13 mouse cellular contexts compared by ENCODE assay signal in genomic region chr2:35697768-35698167, GRCm38 (mm10).
DNase-seq lines count a peak whose midpoint lies in the region; ATAC-seq and TF ChIP-seq lines count a peak whose summit lies in the region.
"Had no signal": no experiment of that assay in that cellular context is flagged by ENCODE, and none has a peak within 500 bp of the region (broad histone marks: within the 10 kb centered on the region; RNA-seq: fewer than 3 reads in every experiment).

No protein-coding gene starts in this region.

- H3K4me3 ChIP-seq in forebrain, embryonic 10.5 days, result no peak overlapping the region
- H3K4me3 ChIP-seq in forebrain, postnatal 0 days (ENCODE audit: low read depth, low read length), result no peak overlapping the region
- no peak overlapping the region for H3K4me3 ChIP-seq in heart, postnatal 0 days (ENCODE audit: low read depth, low read length)
- peak overlapping the region; percentile 44 for H3K4me3 ChIP-seq in brown adipose tissue, adult 24 weeks (ENCODE audit: insufficient read depth, low read depth, low read length)
- H3K4me3 ChIP-seq in limb, embryonic 14.5 days (replicated peaks; ENCODE audit: low read length), result no peak overlapping the region

- no peak for TF ChIP-seq CTCF in forebrain, postnatal 0 days (IDR thresholded peaks at IDR 0.05; ENCODE audit: low read depth)
- no peak for TF ChIP-seq CTCF in heart, postnatal 0 days (IDR thresholded peaks at IDR 0.05; ENCODE audit: low read depth)

- no peak for TF ChIP-seq EP300 in heart, postnatal 0 days (IDR thresholded peaks at IDR 0.05; ENCODE audit: low read depth)

- H3K9me3 ChIP-seq in forebrain, embryonic 10.5 days, result 0 out of 2 replicates have a peak, but pooled peaks cover 4% of the 10 kb centered on the region
- H3K9me3 ChIP-seq in forebrain, postnatal 0 days (ENCODE audit: low read length), result no peaks in the 10 kb centered on the region
- no peaks in the 10 kb centered on the region for H3K9me3 ChIP-seq in heart, postnatal 0 days (replicated peaks; ENCODE audit: control insufficient read depth, low read length)
- H3K9me3 ChIP-seq in limb, embryonic 14.5 days (ENCODE audit: control insufficient read depth, low read length), result no peaks in the 10 kb centered on the region
- H3K9me3 ChIP-seq: liver, embryonic 13.5 days had no signal

- H3K9ac ChIP-seq in forebrain, postnatal 0 days, result no peak overlapping the region
- no peak overlapping the region for H3K9ac ChIP-seq in heart, postnatal 0 days (replicated peaks; ENCODE audit: low read depth, low read length)
- H3K9ac ChIP-seq in limb, embryonic 14.5 days (ENCODE audit: low read depth, low read length, severe bottlenecking), result no peak overlapping the region
- H3K9ac ChIP-seq: liver, embryonic 13.5 days had no signal

- no peaks in the 10 kb centered on the region for H3K27me3 ChIP-seq in forebrain, embryonic 10.5 days (ENCODE audit: poor library complexity, severe bottlenecking)
- H3K27me3 ChIP-seq in forebrain, postnatal 0 days (ENCODE audit: insufficient read depth, low read length), result no peaks in the 10 kb centered on the region
- H3K27me3 ChIP-seq in heart, postnatal 0 days (ENCODE audit: control insufficient read depth, insufficient read depth, low read length), result no peaks in the 10 kb centered on the region
- no peaks in the 10 kb centered on the region for H3K27me3 ChIP-seq in limb, embryonic 14.5 days (ENCODE audit: control insufficient read depth, insufficient read depth, low read length)
- H3K27me3 ChIP-seq: liver, embryonic 13.5 days had no signal

- H3K4me2 ChIP-seq in forebrain, postnatal 0 days (ENCODE audit: low read depth), result no peak overlapping the region
- no peak overlapping the region for H3K4me2 ChIP-seq in heart, postnatal 0 days (ENCODE audit: low read depth, low read length)
- H3K4me2 ChIP-seq in limb, embryonic 14.5 days (replicated peaks; ENCODE audit: low read depth, low read length, severe bottlenecking), result no peak overlapping the region
- H3K4me2 ChIP-seq: midbrain, embryonic 11.5 days had no signal

- no peak for TF ChIP-seq POLR2A in limb, embryonic 14.5 days (IDR thresholded peaks at IDR 0.05; ENCODE audit: borderline replicate concordance, extremely low read depth, insufficient read depth, insufficient read length)

- no peak for ATAC-seq in forebrain, postnatal 0 days
- no peak for ATAC-seq in heart, postnatal 0 days (ENCODE audit: insufficient read depth, low read depth)
- ATAC-seq in limb, embryonic 14.5 days (ENCODE audit: low FRiP score, low read depth), result no peak

- peak overlapping the region; percentile 44; the same call in 1 of the 2 replicates for H3K27ac ChIP-seq in forebrain, embryonic 10.5 days
- H3K27ac ChIP-seq in forebrain, postnatal 0 days (ENCODE audit: low read depth, low read length), result no peak overlapping the region
- H3K27ac ChIP-seq in heart, postnatal 0 days (ENCODE audit: low read depth), result 0 out of 2 replicates have a peak overlapping the region, but pooled peaks have one; percentile 12
- H3K27ac ChIP-seq in brown adipose tissue, adult 24 weeks (replicated peaks; ENCODE audit: low read depth, low read length), result peak overlapping the region; percentile 66
- peak overlapping the region; percentile 21; the same call in 1 of the 2 replicates for H3K27ac ChIP-seq in limb, embryonic 14.5 days (replicated peaks; ENCODE audit: low read depth, low read length)

- intact Hi-C loops in heart, postnatal 36 days (cut with DNase I), result loop anchor here (5.0 kb wide), 1 partner anchor 35 kb away; no protein-coding TSS in a partner anchor

- no peak for DNase-seq in forebrain, embryonic 10.5 days (ENCODE audit: extremely low spot score, low spot score)
- no peak for DNase-seq in forebrain, postnatal 0 days
- no peak for DNase-seq in heart, postnatal 0 days (ENCODE audit: low spot score)
- no peak for DNase-seq in heart, postnatal 36 days
- DNase-seq in limb, embryonic 14.5 days (ENCODE audit: low spot score), result no peak
- no peak for DNase-seq in layer of hippocampus, postnatal 25 days (ENCODE audit: extremely low spot score in 1 of 2, low spot score in 1 of 2)
- DNase-seq in left cerebral cortex, adult 8-10 months (ENCODE audit: low spot score in 2 of 2), result no peak
- DNase-seq: cerebellum, adult 11 months; liver, embryonic 13.5 days; right cerebral cortex, postnatal 14 days; thymus, postnatal 36 days had no signal

- peaks cover 7% of the 10 kb centered on the region for H3K36me3 ChIP-seq in forebrain, embryonic 10.5 days (replicated peaks)
- H3K36me3 ChIP-seq in forebrain, postnatal 0 days (ENCODE audit: insufficient read depth), result no peaks in the 10 kb centered on the region
- H3K36me3 ChIP-seq in heart, postnatal 0 days (replicated peaks; ENCODE audit: control insufficient read depth, insufficient read depth, low read length), result no peaks in the 10 kb centered on the region
- H3K36me3 ChIP-seq in limb, embryonic 14.5 days (ENCODE audit: control insufficient read depth, insufficient read depth, low read length), result peaks cover 4% of the 10 kb centered on the region; the same call in 1 of the 2 replicates
- H3K36me3 ChIP-seq: liver, embryonic 13.5 days had no signal

- WGBS in forebrain, embryonic 10.5 days, result 91% methylated on average over 3 of the region's 3 CpGs
- WGBS in forebrain, postnatal 0 days, result 86% methylated on average over 3 of the region's 3 CpGs
- 66% methylated on average over 3 of the region's 3 CpGs for WGBS in heart, postnatal 0 days
- WGBS in limb, embryonic 14.5 days, result 69% methylated on average over 3 of the region's 3 CpGs

- peaks cover 94% of the 10 kb centered on the region for H3K4me1 ChIP-seq in forebrain, embryonic 10.5 days
- H3K4me1 ChIP-seq in forebrain, postnatal 0 days (ENCODE audit: insufficient read depth), result peaks cover 15% of the 10 kb centered on the region; the same call in 1 of the 2 replicates
- peaks cover 79% of the 10 kb centered on the region for H3K4me1 ChIP-seq in heart, postnatal 0 days (ENCODE audit: control insufficient read depth, insufficient read depth)
- H3K4me1 ChIP-seq in brown adipose tissue, adult 24 weeks (ENCODE audit: control insufficient read depth, insufficient read depth, insufficient read length, low read length), result peaks cover 76% of the 10 kb centered on the region
- peaks cover 69% of the 10 kb centered on the region for H3K4me1 ChIP-seq in limb, embryonic 14.5 days (ENCODE audit: control insufficient read depth, insufficient read depth, low read length)
